Mouse (Mus musculus) neutrophil, adult 5-6 weeks (primary cell): ENCODE measurements around the gene Nnat. TPM values are rescaled to one million over a fixed set of nuclear protein-coding genes. Genes with fewer than 3 reads are reported as not detected.
A peak's percentile ranks its signal among the peaks of the same experiment; 100 is the strongest.
"Not testable (repeated sequence)": the region's sequence is repeated elsewhere in the genome, so short reads cannot be mapped to it uniquely, and the experiment has no call there.

Experiments used
- ATAC-seq: fragments of 151-379, 151-347 bp; 2 replicates; pipeline ENCODE4 v1.8.0; 2017; ENCODE audit warnings: mild to moderate bottlenecking, moderate TSS enrichment; ENCODE audit not compliant: insufficient number of reproducible peaks, poor library complexity, low FRiP score, severe bottlenecking; ENCODE audit errors: extremely low read depth
- total RNA-seq: library from RNA; stranded (forward); fragments of 200-1000 nt; gene quantifications from 2 replicates; pipeline ENCODE4 v1.2.3, GENCODE M21; 2017

Gene Nnat
- total RNA-seq, 1 experiment from 2014 or later = not detected

- peak; percentile 42 for ATAC-seq
Measured at GRCm38 (mm10) chr2:157571224-157571832, 11.4 kb downstream of the Nnat start, which contains the start of gene Blcap. Blcap (minus strand) TSS chr2:157571274.

GRCm38 (mm10) chr2:157572786-157573185 is 12.9 kb downstream of the Nnat start:
- no peak for ATAC-seq

DNA sequence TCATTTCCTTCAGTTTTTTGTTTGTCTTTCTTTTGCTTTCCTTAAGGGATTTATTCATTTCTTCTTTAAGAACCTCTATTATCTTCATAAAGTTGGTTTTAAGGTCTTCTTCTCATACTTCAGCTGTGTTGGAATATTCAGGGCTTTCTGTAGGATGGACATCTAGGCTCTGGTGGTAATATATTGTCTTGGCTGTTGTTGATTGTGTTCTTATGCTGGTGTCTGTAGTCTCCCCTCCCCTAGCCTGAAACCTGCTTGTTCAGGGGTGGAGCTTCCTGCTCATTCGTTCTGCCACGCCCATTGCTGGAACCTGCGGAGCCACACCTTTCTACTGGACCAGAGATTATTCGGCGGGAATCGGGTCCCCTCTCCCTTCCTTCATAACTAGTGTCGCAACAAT is 25.5 kb downstream of the Nnat start:
- not testable (repeated sequence) for ATAC-seq

DNA sequence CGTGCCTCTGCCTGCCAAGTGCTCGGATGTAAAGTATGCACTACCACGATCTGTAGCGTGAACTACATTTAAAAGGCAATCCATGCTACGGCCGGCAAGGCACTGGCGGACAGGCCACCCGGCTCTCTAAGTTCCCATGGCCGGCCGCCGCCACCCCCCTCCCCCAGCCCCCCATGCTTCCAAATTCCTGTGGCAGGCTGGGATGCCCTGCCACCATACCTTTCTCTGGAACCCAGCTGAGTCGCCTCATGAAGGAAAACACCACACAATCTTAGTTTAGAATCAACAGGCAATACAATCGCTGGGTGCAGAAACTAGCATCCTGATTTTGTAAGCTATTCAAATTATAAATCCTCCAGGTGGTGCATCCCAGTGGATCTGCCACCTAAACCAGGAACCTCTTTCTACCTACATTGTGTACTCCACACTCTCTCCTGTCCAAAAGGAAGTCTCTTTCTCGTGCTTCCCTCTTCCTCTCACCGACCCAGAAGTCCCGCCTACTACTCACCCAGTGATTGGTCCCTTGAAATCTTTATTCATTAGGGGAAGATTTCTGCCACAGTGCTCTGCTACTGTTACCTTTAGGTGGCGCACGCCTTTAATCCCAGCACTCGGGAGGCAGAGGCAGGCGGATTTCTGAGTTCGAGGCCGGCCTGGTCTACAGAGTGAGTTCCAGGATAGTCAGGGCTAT is 37.1 kb downstream of the Nnat start:
- ATAC-seq = no peak

- no peak for ATAC-seq
Measured at GRCm38 (mm10) chr2:157601435-157601839, 41.6 kb downstream of the Nnat start.

DNA sequence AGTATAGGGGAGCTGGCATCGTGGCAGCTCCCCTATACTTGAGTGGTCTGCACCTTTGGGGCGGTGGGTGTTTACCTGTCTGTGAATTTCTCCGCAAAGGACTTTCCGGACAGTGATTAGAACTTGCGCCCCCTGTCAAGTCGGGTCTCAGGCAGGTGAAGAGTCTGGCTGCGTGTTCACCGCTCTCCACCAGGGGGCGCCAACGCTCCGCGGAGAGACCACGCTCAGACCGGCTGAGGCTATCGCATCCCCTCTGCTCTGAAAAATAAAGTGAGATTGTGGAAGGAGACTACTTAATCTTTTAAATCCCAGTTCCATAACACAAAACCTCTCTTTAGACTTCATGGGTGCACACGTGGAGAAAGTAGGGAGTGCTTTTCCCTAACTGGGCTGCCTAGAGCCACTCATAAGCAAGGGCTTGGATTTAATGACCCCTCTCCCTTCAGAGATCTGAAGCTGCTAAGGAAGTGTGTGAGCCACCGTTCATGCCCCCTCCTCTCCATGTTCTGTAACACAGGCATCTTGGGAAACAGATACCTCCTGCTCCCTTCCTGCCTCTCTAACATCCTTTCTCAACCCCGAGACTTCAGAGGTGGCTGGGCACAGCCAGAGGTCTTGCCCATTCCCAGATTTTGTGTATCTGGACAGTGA is 45.3 kb downstream of the Nnat start:
- ATAC-seq = peak; percentile 67

- ATAC-seq = no peak
Measured at GRCm38 (mm10) chr2:157607542-157608236, 47.8 kb downstream of the Nnat start.

- ATAC-seq = no peak
Measured at GRCm38 (mm10) chr2:157611735-157612134, 51.9 kb downstream of the Nnat start.

Other genes starting within 250 kb of the Nnat start
- gene Ghrh, start 212.6 kb upstream of the Nnat start, total RNA-seq = not detected in 2 replicates
- gene Manbal, start 192.5 kb upstream of the Nnat start, total RNA-seq = 9.5 and 16.5 TPM in 2 replicates
- gene Src, start 141.6 kb upstream of the Nnat start, total RNA-seq = 0.37 and 0.47 TPM in 2 replicates
- gene Blcap, start 11.2 kb downstream of the Nnat start, total RNA-seq = 31.7 and 35.8 TPM in 2 replicates
- gene Ctnnbl1, start 177.3 kb downstream of the Nnat start, total RNA-seq = 30.2 and 31.5 TPM in 2 replicates